Mouse (Mus musculus) neural tube, embryonic 11.5 days (tissue): ENCODE measurements around the gene 9230102O04Rik. TPM values are rescaled to one million over a fixed set of nuclear protein-coding genes. Genes with fewer than 3 reads are reported as not detected.

Experiments
- ATAC-seq: fragments of 200-750 bp; cut with Nextera tagmentation; 2 replicates; pipeline ENCODE4 v1.8.0; 2017; ENCODE audit warnings: moderate number of reproducible peaks, mild to moderate bottlenecking, moderate TSS enrichment, moderate library complexity; ENCODE audit not compliant: insufficient read depth, low FRiP score, low TSS enrichment
- DNase-seq: peaks from one replicate; pipeline ENCODE4 v3.0.0-alpha.2; 2015; ENCODE audit warnings: low spot score
- H3K27ac ChIP-seq: fragments of 300-500 bp; sonication (generic); 2 replicates; pipeline ENCODE4 v1.5.1; 2014; ENCODE audit warnings: low read depth, mild to moderate bottlenecking, low read length
- H3K27me3 ChIP-seq: fragments of 300-500 bp; sonication (generic); 2 replicates; pipeline ENCODE4 v1.6.1; 2014; ENCODE audit warnings: mild to moderate bottlenecking, low read length, mixed read lengths; ENCODE audit not compliant: control insufficient read depth, insufficient read depth
- H3K36me3 ChIP-seq: fragments of 300-500 bp; sonication (generic); 2 replicates; pipeline ENCODE4 v1.6.1; 2014; ENCODE audit warnings: mild to moderate bottlenecking, low read length, moderate library complexity, mixed read lengths; ENCODE audit not compliant: control insufficient read depth, insufficient read depth
- H3K4me1 ChIP-seq: fragments of 300-500 bp; sonication (generic); 2 replicates; pipeline ENCODE4 v1.6.1; 2014; ENCODE audit warnings: low read length, mixed read lengths; ENCODE audit not compliant: control insufficient read depth, insufficient read depth
- H3K4me2 ChIP-seq: fragments of 300-500 bp; sonication (generic); 2 replicates; pipeline ENCODE4 v1.6.1; 2014; ENCODE audit warnings: low read depth, mild to moderate bottlenecking, moderate library complexity
- H3K4me3 ChIP-seq: fragments of 300-500 bp; sonication (generic); 2 replicates; pipeline ENCODE4 v1.5.1; 2014; ENCODE audit warnings: low read depth, low read length
- H3K9ac ChIP-seq: fragments of 300-500 bp; sonication (generic); 2 replicates; pipeline ENCODE4 v1.6.1; 2014; ENCODE audit warnings: mild to moderate bottlenecking, low read length
- H3K9me3 ChIP-seq: fragments of 300-500 bp; sonication (generic); 2 replicates; pipeline ENCODE4 v1.6.1; 2016; ENCODE audit warnings: low read length; ENCODE audit not compliant: control insufficient read depth
- WGBS: fragments of 180-500 bp; shearing (Covaris S2); extraction: QIAGEN DNeasy Blood & Tissue Kit; methylation state at CpG from one replicate; pipeline ENCODE4 v1.1.7; 2014; 5-methylcytosine and 5-hydroxymethylcytosine counted together
- polyA plus RNA-seq: library from polyadenylated mRNA; unstranded; fragments of >200 nt; fragmentation: Nextera tagmentation; extraction: Ambion mirVana; gene quantifications from 2 replicates; pipeline ENCODE4 v1.2.1, GENCODE M21; 2014

The 9230102O04Rik gene
- polyA plus RNA-seq, 1 experiment from 2014 or later, result not detected

GRCm38 (mm10) chr2:9877326-9877690 is 12.0 kb downstream of the 9230102O04Rik start:
- H3K27ac ChIP-seq, result no peak overlapping the region
- no peak overlapping the region for H3K9ac ChIP-seq
- peak overlapping the region; percentile 17 for H3K4me2 ChIP-seq
- peak overlapping the region; percentile 17 for H3K4me3 ChIP-seq
- no peak for ATAC-seq
- no peaks in the 10 kb centered on the region for H3K36me3 ChIP-seq
- peaks cover 11% of the 10 kb centered on the region for H3K4me1 ChIP-seq
- no peaks in the 10 kb centered on the region for H3K9me3 ChIP-seq
- peaks cover 91% of the 10 kb centered on the region for H3K27me3 ChIP-seq
- under 1% methylated on average over 35 of the region's 35 CpGs for WGBS
- peak; percentile 58 for DNase-seq

- no peak overlapping the region; the same call in 1 of the 2 replicates for H3K4me2 ChIP-seq
- peaks cover 11% of the 10 kb centered on the region for H3K4me1 ChIP-seq
- no peaks in the 10 kb centered on the region for H3K9me3 ChIP-seq
- H3K4me3 ChIP-seq, result peak overlapping the region; percentile 17
- no peak for ATAC-seq
- no peak overlapping the region for H3K27ac ChIP-seq
- DNase-seq, result peak; percentile 50
- no peaks in the 10 kb centered on the region for H3K36me3 ChIP-seq
- H3K27me3 ChIP-seq, result peaks cover 90% of the 10 kb centered on the region
- WGBS, result 0% methylated on average over 31 of the region's 31 CpGs
- no peak overlapping the region for H3K9ac ChIP-seq
These were observed 12.6 kb downstream of the 9230102O04Rik start for GRCm38 (mm10) chr2:9876621-9877325.

- Histone ChIP-seq H3K27ac (no peak overlapping the region), H3K4me2 (no peak overlapping the region)
- 4% methylated on average over 12 of the region's 12 CpGs for WGBS
These were observed 13.5 kb downstream of the 9230102O04Rik start for GRCm38 (mm10) chr2:9875676-9876357.

GRCm38 (mm10) chr2:9875220-9875619 is 14.1 kb downstream of the 9230102O04Rik start:
- ATAC-seq (no peak), DNase-seq (no peak)
- peaks cover 83% of the 10 kb centered on the region for H3K27me3 ChIP-seq
- 0 out of 2 replicates have a peak overlapping the region, but pooled peaks have one; percentile 1 for H3K4me3 ChIP-seq
- no peak overlapping the region; the same call in 1 of the 2 replicates for H3K4me2 ChIP-seq
- no peak overlapping the region for H3K27ac ChIP-seq
- no peaks in the 10 kb centered on the region for H3K9me3 ChIP-seq
- H3K9ac ChIP-seq, result no peak overlapping the region
- H3K4me1 ChIP-seq, result peaks cover 8% of the 10 kb centered on the region; the same call in 1 of the 2 replicates
- no peaks in the 10 kb centered on the region for H3K36me3 ChIP-seq
- WGBS, result under 1% methylated on average over 4 of the region's 4 CpGs

More at GRCm38 (mm10) chr2:9875676-9876357, 13.5 kb downstream of the 9230102O04Rik start:
- Histone ChIP-seq H3K9me3 (no peaks in the 10 kb centered on the region), H3K4me3 (no peak overlapping the region), H3K27me3 (peaks cover 88% of the 10 kb centered on the region), H3K36me3 (no peaks in the 10 kb centered on the region), H3K4me1 (peaks cover 9% of the 10 kb centered on the region), H3K9ac (no peak overlapping the region)
- ATAC-seq (no peak), DNase-seq (no peak)

GRCm38 (mm10) chr2:9874467-9875219 is 14.7 kb downstream of the 9230102O04Rik start:
- DNase-seq, result peak; percentile 35
- Histone ChIP-seq H3K27ac (no peak overlapping the region), H3K4me3 (0 out of 2 replicates have a peak overlapping the region, but pooled peaks have one; percentile 1), H3K9me3 (no peaks in the 10 kb centered on the region), H3K36me3 (no peaks in the 10 kb centered on the region), H3K4me2 (no peak overlapping the region; the same call in 1 of the 2 replicates), H3K4me1 (peaks cover 8% of the 10 kb centered on the region; the same call in 1 of the 2 replicates), H3K27me3 (peaks cover 77% of the 10 kb centered on the region), H3K9ac (no peak overlapping the region)
- WGBS, result 2% methylated on average over 39 of the region's 39 CpGs
- no peak for ATAC-seq

- no peaks in the 10 kb centered on the region for H3K9me3 ChIP-seq
- H3K4me3 ChIP-seq, result no peak overlapping the region
- no peaks in the 10 kb centered on the region for H3K36me3 ChIP-seq
- H3K4me1 ChIP-seq, result peaks cover 8% of the 10 kb centered on the region; the same call in 1 of the 2 replicates
- H3K27me3 ChIP-seq, result peaks cover 72% of the 10 kb centered on the region
- no peak overlapping the region for H3K4me2 ChIP-seq
- DNase-seq (no peak), ATAC-seq (no peak)
- no peak overlapping the region for H3K27ac ChIP-seq
- WGBS, result 11% methylated on average over 2 of the region's 2 CpGs
- H3K9ac ChIP-seq, result no peak overlapping the region
These were observed 15.6 kb downstream of the 9230102O04Rik start for GRCm38 (mm10) chr2:9873757-9874156.

GRCm38 (mm10) chr2:9872682-9873081 is 16.7 kb downstream of the 9230102O04Rik start:
- peak overlapping the region; percentile 2; the same call in 1 of the 2 replicates for H3K4me2 ChIP-seq
- no peaks in the 10 kb centered on the region for H3K36me3 ChIP-seq
- ATAC-seq (no peak), DNase-seq (no peak)
- no peaks in the 10 kb centered on the region for H3K9me3 ChIP-seq
- peaks cover 4% of the 10 kb centered on the region; the same call in 1 of the 2 replicates for H3K4me1 ChIP-seq
- H3K27me3 ChIP-seq, result peaks cover 62% of the 10 kb centered on the region
- 4% methylated on average over 12 of the region's 12 CpGs for WGBS
- H3K4me3 ChIP-seq, result no peak overlapping the region
- no peak overlapping the region for H3K9ac ChIP-seq
- H3K27ac ChIP-seq, result no peak overlapping the region

- H3K27me3 ChIP-seq, result peaks cover 53% of the 10 kb centered on the region
- DNase-seq (no peak), ATAC-seq (no peak)
- H3K4me1 ChIP-seq, result 0 out of 2 replicates have a peak, but pooled peaks cover 2% of the 10 kb centered on the region
- no peak overlapping the region for H3K4me2 ChIP-seq
- no peak overlapping the region for H3K27ac ChIP-seq
- H3K36me3 ChIP-seq, result no peaks in the 10 kb centered on the region
- H3K4me3 ChIP-seq, result no peak overlapping the region
- H3K9ac ChIP-seq, result no peak overlapping the region
- H3K9me3 ChIP-seq, result no peaks in the 10 kb centered on the region
- 7% methylated on average over 6 of the region's 6 CpGs for WGBS
These were observed 17.5 kb downstream of the 9230102O04Rik start for GRCm38 (mm10) chr2:9871798-9872197.
